Comparison of ENCODE assay signal across 8 mouse cellular contexts in genomic region chr13:113865806-113866205, GRCm38 (mm10).
DNase-seq lines count a peak whose midpoint lies in the region; ATAC-seq and TF ChIP-seq lines count a peak whose summit lies in the region.

No protein-coding gene starts in this region.

- no peaks in the 10 kb centered on the region for H3K79me2 ChIP-seq in MEL (ENCODE audit: control insufficient read depth, insufficient read depth, low read length, poor library complexity)

- DNase-seq in kidney, adult 2 months, result peak; percentile 68
- DNase-seq in MEL (ENCODE audit: low read depth, low spot score), result peak; percentile 86
- peak; percentile 71 to 77 for DNase-seq in cerebellum, postnatal 14 days
- peak; percentile 53 to 64 for DNase-seq in left cerebral cortex, postnatal 10 days (ENCODE audit: extremely low spot score in 1 of 2, low spot score in 2 of 2)
- DNase-seq in midbrain, postnatal 0 days (ENCODE audit: low spot score), result peak; percentile 66
- DNase-seq in thymus, postnatal 10 days (ENCODE audit: low spot score in 2 of 2), result peak; percentile 38 to 66

- TF ChIP-seq POLR2A in kidney, adult 2 months (IDR thresholded peaks at IDR 0.05; ENCODE audit: low read depth, low read length), result no peak
- TF ChIP-seq POLR2A in MEL (IDR thresholded peaks at IDR 0.05; ENCODE audit: control insufficient read depth in 1 of 2, insufficient read depth in 1 of 2, low read depth in 1 of 2, low read length in 2 of 2, poor library complexity in 1 of 2), result no peak

- intact Hi-C loops in left cerebral cortex, postnatal 10 days (cut with DNase I), result loop anchor here (2.0 to 10.0 kb wide), 5 partner anchors 71 to 599 kb away; partner anchors contain the start of gene Arl15

- H3K9me3 ChIP-seq in kidney, embryonic 14.5 days (ENCODE audit: control insufficient read depth, low read length), result no peaks in the 10 kb centered on the region
- H3K9me3 ChIP-seq in MEL (replicated peaks; ENCODE audit: insufficient read depth, low read length), result no peaks in the 10 kb centered on the region
- H3K9me3 ChIP-seq in heart, embryonic 13.5 days, result no peaks in the 10 kb centered on the region
- no peaks in the 10 kb centered on the region for H3K9me3 ChIP-seq in midbrain, postnatal 0 days (ENCODE audit: low read length)

- no peak overlapping the region for H3K27ac ChIP-seq in kidney, adult 2 months (ENCODE audit: insufficient read depth, low read depth, low read length)
- no peak overlapping the region for H3K27ac ChIP-seq in kidney, embryonic 14.5 days (ENCODE audit: low read depth, low read length)
- H3K27ac ChIP-seq in MEL (ENCODE audit: control insufficient read depth, low read depth, low read length), result peak overlapping the region; percentile 78
- no peak overlapping the region for H3K27ac ChIP-seq in heart, embryonic 13.5 days (replicated peaks)
- H3K27ac ChIP-seq in midbrain, postnatal 0 days (ENCODE audit: low read depth, low read length), result no peak overlapping the region

- H3K4me2 ChIP-seq in kidney, embryonic 14.5 days (replicated peaks; ENCODE audit: low read depth, low read length), result no peak overlapping the region
- H3K4me2 ChIP-seq in heart, embryonic 13.5 days, result no peak overlapping the region
- H3K4me2 ChIP-seq in midbrain, postnatal 0 days (ENCODE audit: low read depth, low read length, poor library complexity, severe bottlenecking), result no peak overlapping the region

- no peaks in the 10 kb centered on the region for H3K36me3 ChIP-seq in kidney, adult 2 months (ENCODE audit: control insufficient read depth, insufficient read depth, low read length)
- H3K36me3 ChIP-seq in kidney, embryonic 14.5 days (ENCODE audit: control insufficient read depth, insufficient read depth, low read length), result no peaks in the 10 kb centered on the region
- H3K36me3 ChIP-seq in MEL (ENCODE audit: control insufficient read depth in 1 of 2, insufficient read depth in 2 of 2, low read length in 2 of 2), result peaks cover 0 to 15% of the 10 kb centered on the region in 2 experiments; a peak in 2 of 4 replicates
- H3K36me3 ChIP-seq in heart, embryonic 13.5 days, result no peaks in the 10 kb centered on the region
- H3K36me3 ChIP-seq in midbrain, postnatal 0 days (ENCODE audit: insufficient read depth, low read length), result no peaks in the 10 kb centered on the region

- H3K4me3 ChIP-seq in kidney, adult 2 months (ENCODE audit: insufficient read depth, low read depth, low read length), result no peak overlapping the region
- H3K4me3 ChIP-seq in kidney, embryonic 14.5 days (ENCODE audit: low read length), result no peak overlapping the region
- H3K4me3 ChIP-seq in MEL (ENCODE audit: control insufficient read depth in 1 of 2, insufficient read depth in 1 of 2, low read depth in 2 of 2, low read length in 2 of 2), result peak overlapping the region; percentile 52 to 58
- H3K4me3 ChIP-seq in heart, embryonic 13.5 days, result no peak overlapping the region
- no peak overlapping the region for H3K4me3 ChIP-seq in midbrain, postnatal 0 days (ENCODE audit: low read depth, low read length)

- peak; percentile 90 for TF ChIP-seq CTCF in kidney, adult 2 months (conservative IDR thresholded peaks at IDR 0.05; ENCODE audit: insufficient read depth, insufficient read length, low read depth, low read length)
- TF ChIP-seq CTCF in MEL (IDR thresholded peaks at IDR 0.05 in 2 of 3, conservative IDR thresholded peaks at IDR 0.05 in 1 of 3; ENCODE audit: control insufficient read depth in 1 of 3, insufficient read depth in 1 of 3, low read depth in 2 of 3, low read length in 3 of 3, poor library complexity in 1 of 3, severe bottlenecking in 1 of 3), result peak; percentile 84 to 93 (median 88)
- peak; percentile 87 for TF ChIP-seq CTCF in midbrain, postnatal 0 days (IDR thresholded peaks at IDR 0.05)

- H3K9ac ChIP-seq in kidney, embryonic 14.5 days (ENCODE audit: low read depth, low read length), result no peak overlapping the region
- peak overlapping the region; percentile 50 for H3K9ac ChIP-seq in MEL (ENCODE audit: control insufficient read depth, low read depth, low read length, poor library complexity, severe bottlenecking)
- 0 out of 2 replicates have a peak overlapping the region, but pooled peaks have one; percentile 5 for H3K9ac ChIP-seq in heart, embryonic 13.5 days
- no peak overlapping the region for H3K9ac ChIP-seq in midbrain, postnatal 0 days (replicated peaks; ENCODE audit: low read length, poor library complexity, severe bottlenecking)

- H3K27me3 ChIP-seq in kidney, adult 2 months (replicated peaks; ENCODE audit: control insufficient read depth, insufficient read depth, low read length), result no peaks in the 10 kb centered on the region
- no peaks in the 10 kb centered on the region for H3K27me3 ChIP-seq in kidney, embryonic 14.5 days (ENCODE audit: control insufficient read depth, insufficient read depth, low read length)
- no peaks in the 10 kb centered on the region for H3K27me3 ChIP-seq in MEL (ENCODE audit: control insufficient read depth in 1 of 2, insufficient read depth in 2 of 2, low read length in 2 of 2)
- H3K27me3 ChIP-seq in heart, embryonic 13.5 days (replicated peaks), result no peaks in the 10 kb centered on the region
- H3K27me3 ChIP-seq in midbrain, postnatal 0 days (ENCODE audit: insufficient read depth, low read length), result no peaks in the 10 kb centered on the region

- WGBS in kidney, adult 2 months, result 29% methylated on average over 7 of the region's 7 CpGs
- 36% methylated on average over 7 of the region's 7 CpGs for WGBS in kidney, embryonic 14.5 days
- 35% methylated on average over 7 of the region's 7 CpGs for WGBS in heart, embryonic 13.5 days
- 33% methylated on average over 7 of the region's 7 CpGs for WGBS in midbrain, postnatal 0 days

- TF ChIP-seq RAD21 in MEL (IDR thresholded peaks at IDR 0.05; ENCODE audit: low read depth, low read length), result peak; percentile 74

- no peak for ATAC-seq in kidney, embryonic 14.5 days (ENCODE audit: low FRiP score, low TSS enrichment)
- ATAC-seq in heart, embryonic 13.5 days (ENCODE audit: extremely low read depth, insufficient number of reproducible peaks, low FRiP score, low TSS enrichment), result no peak
- ATAC-seq in midbrain, postnatal 0 days (ENCODE audit: low FRiP score), result no peak

- TF ChIP-seq EP300 in MEL (IDR thresholded peaks at IDR 0.05; ENCODE audit: low read depth in 1 of 2, low read length in 2 of 2), result no peak

- peaks cover 7% of the 10 kb centered on the region; the same call in 1 of the 2 replicates for H3K4me1 ChIP-seq in kidney, adult 2 months (ENCODE audit: control insufficient read depth, insufficient read depth, low read length)
- 0 out of 2 replicates have a peak, but pooled peaks cover 1% of the 10 kb centered on the region for H3K4me1 ChIP-seq in kidney, embryonic 14.5 days (ENCODE audit: control insufficient read depth, insufficient read depth, low read length)
- peaks cover 10 to 16% of the 10 kb centered on the region in 2 experiments for H3K4me1 ChIP-seq in MEL (ENCODE audit: control insufficient read depth in 1 of 2, insufficient read depth in 2 of 2, low read length in 2 of 2)
- peaks cover 39% of the 10 kb centered on the region for H3K4me1 ChIP-seq in heart, embryonic 13.5 days
- H3K4me1 ChIP-seq in midbrain, postnatal 0 days (ENCODE audit: insufficient read depth, low read length), result no peaks in the 10 kb centered on the region

TF ChIP-seq in MEL, 35 proteins besides CTCF, POLR2A, EP300 and RAD21:
- TF ChIP-seq ZC3H11A (IDR thresholded peaks at IDR 0.05; ENCODE audit: low read depth, low read length) (peak; percentile 73), KAT2A (conservative IDR thresholded peaks at IDR 0.05; ENCODE audit: low read depth, low read length) (no peak), TBP (IDR thresholded peaks at IDR 0.05; ENCODE audit: low read depth, low read length) (peak; percentile 39; the same call in 1 of the 2 replicates), SMC3 (IDR thresholded peaks at IDR 0.05; ENCODE audit: low read depth, low read length) (peak; percentile 93)
TF ChIP-seq in MEL: peak in this region for 3.

Comparison
In these comparisons a context has a peak if more than half of its experiments do, and no peak if none do; other contexts are left out.
1. H3K4me3 ChIP-seq: peak in MEL (2 of 2); none in kidney, adult 2 months (single experiment), kidney, embryonic 14.5 days (single experiment), heart, embryonic 13.5 days (single experiment) and midbrain, postnatal 0 days (single experiment).
2. H3K9ac ChIP-seq: peak in MEL (single experiment) and heart, embryonic 13.5 days (single experiment); none in kidney, embryonic 14.5 days (single experiment) and midbrain, postnatal 0 days (single experiment).
3. Peak in every context shown above with its lines, with median percentiles within 50 percentile points of each other: DNase-seq and CTCF ChIP-seq.